Mouse (Mus musculus) liver, embryonic 14.5 days (tissue): Measurements from ENCODE around the gene Gm15056. TPM values are rescaled to one million over a fixed set of nuclear protein-coding genes. Genes with fewer than 3 reads are reported as not detected.

Experiments
- ATAC-seq: fragments of 200-750 bp; cut with Nextera tagmentation; 2 replicates; pipeline ENCODE4 v1.8.0; 2017; ENCODE audit warnings: moderate number of reproducible peaks, mild to moderate bottlenecking, moderate library complexity; ENCODE audit not compliant: insufficient read depth
- DNase-seq, 3 experiments: peaks; one replicate each; pipeline ENCODE4 v3.0.0-alpha.2; 2012 to 2013; ENCODE audit warnings: low read depth in 3 of 3, low spot score in 3 of 3
- H3K27ac ChIP-seq: fragments of 300-500 bp; sonication (generic); 2 replicates; pipeline ENCODE4 v1.5.1; 2014; ENCODE audit warnings: moderate library complexity, mild to moderate bottlenecking, control low read depth, inconsistent platforms
- H3K27me3 ChIP-seq: fragments of 300-500 bp; sonication (generic); 2 replicates; pipeline ENCODE4 v1.6.1; 2014; ENCODE audit warnings: mild to moderate bottlenecking, low read length, moderate library complexity; ENCODE audit not compliant: control insufficient read depth, insufficient read depth
- H3K36me3 ChIP-seq: fragments of 300-500 bp; sonication (generic); replicated peaks from 2 replicates; pipeline ENCODE4 v1.6.1; 2014; ENCODE audit warnings: low read depth; ENCODE audit not compliant: control insufficient read depth, insufficient read depth
- H3K4me1 ChIP-seq, 2 experiments: fragments of 200-500 bp in 1 of 2; fragments of 300-500 bp in 1 of 2; sonication (generic) in 1 of 2; replicated peaks; 2 replicates each; pipeline ENCODE4 v1.6.1; 2012 to 2014; ENCODE audit warnings: antibody characterized with exemption in 1 of 2, inconsistent platforms in 1 of 2, low read length in 1 of 2; ENCODE audit not compliant: control insufficient read depth in 2 of 2, insufficient read depth in 2 of 2
- H3K4me2 ChIP-seq: fragments of 300-500 bp; sonication (generic); 2 replicates; pipeline ENCODE4 v1.6.1; 2014; ENCODE audit warnings: low read depth, mild to moderate bottlenecking, control low read depth, moderate library complexity
- H3K4me3 ChIP-seq, 2 experiments: fragments of 200-500 bp in 1 of 2; fragments of 300-500 bp in 1 of 2; sonication (generic) in 1 of 2; 2 replicates each; pipeline ENCODE4 v1.5.1; 2012 to 2014; ENCODE audit warnings: low read depth in 2 of 2, low read length in 2 of 2, mild to moderate bottlenecking in 2 of 2, control low read depth in 1 of 2, inconsistent platforms in 1 of 2, moderate library complexity in 1 of 2; ENCODE audit not compliant: insufficient read depth in 1 of 2
- H3K9ac ChIP-seq: fragments of 300-500 bp; sonication (generic); replicated peaks from 2 replicates; pipeline ENCODE4 v1.6.1; 2014; ENCODE audit warnings: mild to moderate bottlenecking, control low read depth, moderate library complexity
- H3K9me3 ChIP-seq: fragments of 300-500 bp; sonication (generic); 2 replicates; pipeline ENCODE4 v1.6.1; 2016; ENCODE audit warnings: low read length, mixed read lengths; ENCODE audit not compliant: control insufficient read depth
- CTCF ChIP-seq: IDR thresholded peaks from 2 replicates; pipeline ENCODE4 v1.5.1; 2016; ENCODE audit warnings: antibody characterized with exemption, low read depth, control low read depth
- EP300 ChIP-seq: IDR thresholded peaks from 2 replicates; pipeline ENCODE4 v1.6.1; 2016; ENCODE audit warnings: antibody characterized with exemption, low read depth
- WGBS: fragments of 180-500 bp; shearing (Covaris S2); extraction: QIAGEN DNeasy Blood & Tissue Kit; methylation state at CpG from one replicate; pipeline ENCODE4 v1.1.7; 2014; ENCODE audit not compliant: insufficient replicate concordance; 5-methylcytosine and 5-hydroxymethylcytosine counted together
- polyA plus RNA-seq, 2 experiments: library from polyadenylated mRNA; depleted of rRNA in 1 of 2; stranded (reverse) in 1 of 2; unstranded in 1 of 2; fragments of >200 nt; fragmentation: Nextera tagmentation in 1 of 2; extraction: Ambion mirVana in 1 of 2; gene quantifications; 2 replicates each; pipeline versions ENCODE4 v1.2.1 to v1.2.3; 2012 to 2014

The Gm15056 gene
- polyA plus RNA-seq, 2 experiments: not detected

GRCm38 (mm10) chr8:20907119-20907518, 4.7 kb upstream of the Gm15056 start:
- no peaks in the 10 kb centered on the region for H3K36me3 ChIP-seq
- WGBS: 73% methylated on average over 2 of the region's 2 CpGs
- no peaks in the 10 kb centered on the region for H3K27me3 ChIP-seq
- no peak overlapping the region for H3K4me3 ChIP-seq
- DNase-seq (no peak), ATAC-seq (no peak)
- no peaks in the 10 kb centered on the region; the same call in 1 of the 2 replicates for H3K9me3 ChIP-seq
- TF ChIP-seq CTCF (no peak), EP300 (no peak)
- H3K4me1 ChIP-seq: no peaks in the 10 kb centered on the region
- no peak overlapping the region for H3K27ac ChIP-seq
- no peak overlapping the region for H3K9ac ChIP-seq
- H3K4me2 ChIP-seq: no peak overlapping the region

- H3K9me3 ChIP-seq: no peaks in the 10 kb centered on the region
- no peak within 1 kb of the TSS for H3K9ac ChIP-seq
- no peak within 1 kb of the TSS for H3K27ac ChIP-seq
- DNase-seq (no peak), ATAC-seq (no peak)
- H3K4me1 ChIP-seq: no peaks in the 10 kb centered on the region
- 40% methylated on average over 2 of the region's 2 CpGs for WGBS
- no peak within 1 kb of the TSS for H3K4me3 ChIP-seq
- H3K27me3 ChIP-seq: no peaks in the 10 kb centered on the region
- TF ChIP-seq CTCF (no peak), EP300 (no peak)
- H3K36me3 ChIP-seq: no peaks in the 10 kb centered on the region
- H3K4me2 ChIP-seq: no peak within 1 kb of the TSS
Measured at GRCm38 (mm10) chr8:20892369-20892768, 10.1 kb downstream of the Gm15056 start, which contains the start of gene Defb33. Gene Defb33 (plus strand): TSS chr8:20892669.

- no peak overlapping the region for H3K9ac ChIP-seq
- no peak for DNase-seq
- 26% methylated on average over 6 of the region's 6 CpGs for WGBS
- no peaks in the 10 kb centered on the region for H3K27me3 ChIP-seq
- TF ChIP-seq EP300 (no peak), CTCF (no peak)
- no peak for ATAC-seq
- H3K4me3 ChIP-seq: no peak overlapping the region
- H3K4me1 ChIP-seq: no peaks in the 10 kb centered on the region
- no peak overlapping the region for H3K27ac ChIP-seq
- no peaks in the 10 kb centered on the region for H3K9me3 ChIP-seq
- H3K36me3 ChIP-seq: no peaks in the 10 kb centered on the region
- no peak overlapping the region for H3K4me2 ChIP-seq
Measured at GRCm38 (mm10) chr8:20874608-20875007, 27.8 kb downstream of the Gm15056 start.

Other genes with a start within 250 kb of the Gm15056 start
- gene Defb33, start 10.0 kb downstream of the Gm15056 start, polyA plus RNA-seq (2012; rRNA removed): not detected in 2 replicates
- gene Defb33, start 10.0 kb downstream of the Gm15056 start, polyA plus RNA-seq (2014; fragmentation: Nextera tagmentation; extraction: Ambion mirVana): not detected in 2 replicates
- not detected in 2 replicates for gene Gm6040, start 19.4 kb upstream of the Gm15056 start, polyA plus RNA-seq (2012; rRNA removed)
- not detected in 2 replicates for gene Gm6040, start 19.4 kb upstream of the Gm15056 start, polyA plus RNA-seq (2014; fragmentation: Nextera tagmentation; extraction: Ambion mirVana)
- gene AY761185, start 42.1 kb upstream of the Gm15056 start, polyA plus RNA-seq (2012; rRNA removed): not detected in 2 replicates
- gene AY761185, start 42.1 kb upstream of the Gm15056 start, polyA plus RNA-seq (2014; fragmentation: Nextera tagmentation; extraction: Ambion mirVana): not detected in 2 replicates
- not detected in 2 replicates for gene Defa21, start 122.9 kb upstream of the Gm15056 start, polyA plus RNA-seq (2012; rRNA removed)
- gene Defa21, start 122.9 kb upstream of the Gm15056 start, polyA plus RNA-seq (2014; fragmentation: Nextera tagmentation; extraction: Ambion mirVana): not detected in 2 replicates
- not detected in 2 replicates for gene Defa23, start 152.4 kb upstream of the Gm15056 start, polyA plus RNA-seq (2012; rRNA removed)
- not detected in 2 replicates for gene Defa23, start 152.4 kb upstream of the Gm15056 start, polyA plus RNA-seq (2014; fragmentation: Nextera tagmentation; extraction: Ambion mirVana)
- not detected in 2 replicates for gene Defa35, start 162.4 kb upstream of the Gm15056 start, polyA plus RNA-seq (2012; rRNA removed)
- gene Defa35, start 162.4 kb upstream of the Gm15056 start, polyA plus RNA-seq (2014; fragmentation: Nextera tagmentation; extraction: Ambion mirVana): not detected in 2 replicates
- not detected in 2 replicates for gene Defa25, start 181.8 kb upstream of the Gm15056 start, polyA plus RNA-seq (2012; rRNA removed)
- not detected in 2 replicates for gene Defa25, start 181.8 kb upstream of the Gm15056 start, polyA plus RNA-seq (2014; fragmentation: Nextera tagmentation; extraction: Ambion mirVana)
- not detected in 2 replicates for gene Gm14851, start 193.4 kb upstream of the Gm15056 start, polyA plus RNA-seq (2012; rRNA removed)
- gene Gm14851, start 193.4 kb upstream of the Gm15056 start, polyA plus RNA-seq (2014; fragmentation: Nextera tagmentation; extraction: Ambion mirVana): not detected in 2 replicates
- gene Defa30, start 232.0 kb upstream of the Gm15056 start, polyA plus RNA-seq (2012; rRNA removed): not detected in 2 replicates
- gene Defa30, start 232.0 kb upstream of the Gm15056 start, polyA plus RNA-seq (2014; fragmentation: Nextera tagmentation; extraction: Ambion mirVana): not detected in 2 replicates